Mouse (Mus musculus) lung, adult 2 months (tissue): ENCODE data around the gene Cox6a1.

Experiments
- CTCF ChIP-seq: fragments of 200-500 bp; IDR thresholded peaks from 2 replicates; pipeline ENCODE4 v1.5.1; 2011; ENCODE audit warnings: mild to moderate bottlenecking, low read length, control low read depth; ENCODE audit not compliant: insufficient read depth
- POLR2A ChIP-seq: fragments of 200-500 bp; IDR thresholded peaks from 2 replicates; pipeline ENCODE4 v1.6.1; 2011; ENCODE audit warnings: low read depth, mild to moderate bottlenecking, control low read depth, low read length, borderline replicate concordance; ENCODE audit errors: extremely low read depth

GRCm38 (mm10) chr5:115374204-115374820 is 25.5 kb upstream of the Cox6a1 start:
- TF ChIP-seq CTCF (no peak), POLR2A (no peak)
